In genomic region chr1:93636211-93636897, GRCm38 (mm10) we compare ENCODE assay signal across 8 mouse cellular contexts. TPM values are rescaled to one million over a fixed set of nuclear protein-coding genes. Genes with fewer than 3 reads are reported as not detected.
A peak's percentile ranks its signal among the peaks of the same experiment; 100 is the strongest.
DNase-seq lines count a peak whose midpoint lies in the region; ATAC-seq and TF ChIP-seq lines count a peak whose summit lies in the region.

No protein-coding gene starts in this region.

- no peaks in the 10 kb centered on the region for H3K36me3 ChIP-seq in spleen, adult 2 months (ENCODE audit: control insufficient read depth, insufficient read depth, low read length)
- H3K36me3 ChIP-seq in intestine, postnatal 0 days (ENCODE audit: control insufficient read depth, insufficient read depth): peaks cover 5% of the 10 kb centered on the region; the same call in 1 of the 2 replicates
- peaks cover 2% of the 10 kb centered on the region; the same call in 1 of the 2 replicates for H3K36me3 ChIP-seq in neural tube, embryonic 15.5 days

- TF ChIP-seq POLR2A in spleen, adult 2 months (IDR thresholded peaks at IDR 0.05; ENCODE audit: low read depth, low read length): no peak

- no peaks in the 10 kb centered on the region for H3K27me3 ChIP-seq in spleen, adult 2 months (ENCODE audit: control insufficient read depth, insufficient read depth, low read length)
- no peaks in the 10 kb centered on the region for H3K27me3 ChIP-seq in intestine, postnatal 0 days (replicated peaks; ENCODE audit: control insufficient read depth, insufficient read depth, low read length)
- no peaks in the 10 kb centered on the region for H3K27me3 ChIP-seq in neural tube, embryonic 15.5 days (replicated peaks)

- no peak for DNase-seq in cerebellum, adult 18-20 months
- no peak for DNase-seq in spleen, adult 2 months (ENCODE audit: low read depth in 1 of 2, low spot score in 2 of 2)
- DNase-seq in spleen, adult 12 weeks (ENCODE audit: low spot score): no peak
- DNase-seq in adrenal gland, adult 18-20 months (ENCODE audit: low spot score in 2 of 2): no peak
- no peak for DNase-seq in urinary bladder, postnatal 36 days (ENCODE audit: low spot score in 2 of 2)

- H3K9me3 ChIP-seq in intestine, postnatal 0 days (ENCODE audit: control insufficient read depth): no peaks in the 10 kb centered on the region
- no peaks in the 10 kb centered on the region for H3K9me3 ChIP-seq in neural tube, embryonic 15.5 days (replicated peaks)

- no peak for TF ChIP-seq CTCF in spleen, adult 2 months (IDR thresholded peaks at IDR 0.05; ENCODE audit: extremely low read depth, insufficient read depth, insufficient read length, insufficient replicate concordance)
- peak; percentile 68 for TF ChIP-seq CTCF in intestine, postnatal 0 days (IDR thresholded peaks at IDR 0.05; ENCODE audit: low read depth)

- peak overlapping the region; percentile 78 for H3K4me3 ChIP-seq in spleen, adult 2 months (ENCODE audit: extremely low read depth, insufficient read depth, insufficient read length)
- peak overlapping the region; percentile 84 for H3K4me3 ChIP-seq in intestine, postnatal 0 days (ENCODE audit: low read depth, low read length)
- peak overlapping the region; percentile 100 for H3K4me3 ChIP-seq in neural tube, embryonic 15.5 days (replicated peaks)

- H3K9ac ChIP-seq in intestine, postnatal 0 days (ENCODE audit: low read depth, low read length): peak overlapping the region; percentile 48; the same call in 1 of the 2 replicates
- peak overlapping the region; percentile 51 for H3K9ac ChIP-seq in neural tube, embryonic 15.5 days (replicated peaks)

- H3K27ac ChIP-seq in spleen, adult 2 months (ENCODE audit: insufficient read depth, low read length): peak overlapping the region; percentile 77
- H3K27ac ChIP-seq in intestine, postnatal 0 days (ENCODE audit: low read depth, low read length): peak overlapping the region; percentile 79
- peak overlapping the region; percentile 92 for H3K27ac ChIP-seq in neural tube, embryonic 15.5 days (replicated peaks)

- H3K4me2 ChIP-seq in intestine, postnatal 0 days (replicated peaks; ENCODE audit: low read depth): peak overlapping the region; percentile 90
- H3K4me2 ChIP-seq in neural tube, embryonic 15.5 days: peak overlapping the region; percentile 82

- peaks cover 3% of the 10 kb centered on the region; the same call in 1 of the 2 replicates for H3K4me1 ChIP-seq in spleen, adult 2 months (ENCODE audit: control insufficient read depth, insufficient read depth, insufficient read length)
- peaks cover 4% of the 10 kb centered on the region; the same call in 1 of the 2 replicates for H3K4me1 ChIP-seq in intestine, postnatal 0 days (replicated peaks; ENCODE audit: control insufficient read depth, insufficient read depth, low read length)
- peaks cover 29% of the 10 kb centered on the region for H3K4me1 ChIP-seq in neural tube, embryonic 15.5 days

- ATAC-seq in cerebellum, adult (ENCODE audit: insufficient number of reproducible peaks, low FRiP score, low TSS enrichment): peak; percentile 14
- ATAC-seq in intestine, postnatal 0 days: peak; percentile 39
- ATAC-seq in neural tube, embryonic 15.5 days (ENCODE audit: low FRiP score): peak; percentile 35

- WGBS in spleen, adult 2 months: 33% methylated on average over 7 of the region's 7 CpGs
- WGBS in intestine, postnatal 0 days: 28% methylated on average over 7 of the region's 7 CpGs
- 37% methylated on average over 7 of the region's 7 CpGs for WGBS in neural tube, embryonic 15.5 days

RNA-seq across cellular contexts. Expression of gene Stk25, which starts 22.1 kb away (rescaled TPM):
- 63.2 and 65.6 TPM in 2 replicates for polyA plus RNA-seq in spleen, adult 2 months (2012; rRNA removed)
- 116 and 121 TPM in 2 replicates for polyA plus RNA-seq in intestine, postnatal 0 days (2015; fragmentation: Nextera tagmentation; extraction: Ambion mirVana)
- polyA plus RNA-seq in neural tube, embryonic 15.5 days (2015; fragmentation: Nextera tagmentation; extraction: Ambion mirVana): 300 and 346 TPM in 2 replicates
- total RNA-seq in adrenal gland, adult 18-20 months (2021): 100 to 1,000 TPM; 116 to 118 TPM

RNA-seq across cellular contexts. Expression of gene Bok, which starts 49.1 kb away (rescaled TPM):
- polyA plus RNA-seq in spleen, adult 2 months (2012; rRNA removed): 37.2 and 43.6 TPM in 2 replicates
- 54.4 and 57.2 TPM in 2 replicates for polyA plus RNA-seq in intestine, postnatal 0 days (2015; fragmentation: Nextera tagmentation; extraction: Ambion mirVana)
- 86.3 and 86.6 TPM in 2 replicates for polyA plus RNA-seq in neural tube, embryonic 15.5 days (2015; fragmentation: Nextera tagmentation; extraction: Ambion mirVana)
- total RNA-seq in adrenal gland, adult 18-20 months (2021): 10 to 100 TPM in 1 of 2 experiments, 1 to 10 TPM in 1; 7.6 to 13.1 TPM
